Mouse (Mus musculus): ENCODE measurements around the gene Abhd6. TPM values are rescaled to one million over a fixed set of nuclear protein-coding genes. Genes with fewer than 3 reads are reported as not detected.

Abhd6 gene
- total RNA-seq, 1 experiment from 2014 or later: 45.9 TPM

DNA sequence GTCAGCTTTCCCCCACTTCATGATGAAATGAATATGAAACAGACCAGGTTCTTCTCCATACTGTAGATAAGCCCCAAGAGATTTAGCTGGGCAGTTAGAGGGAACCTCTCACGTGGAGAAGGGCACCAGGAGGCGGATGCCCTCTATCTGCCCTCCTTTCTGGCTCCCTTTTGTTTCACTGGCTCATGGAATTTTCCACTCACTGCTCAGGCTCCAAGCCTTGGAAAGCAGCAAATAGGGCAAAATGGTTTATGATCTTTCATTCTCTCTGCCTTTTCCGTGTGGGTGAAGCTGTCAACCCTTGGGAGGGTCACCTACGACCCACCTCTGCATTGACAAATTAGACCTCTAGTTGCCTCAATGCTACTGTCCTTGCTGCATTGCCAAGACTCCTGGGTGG is 27.8 kb downstream of the Abhd6 start:
- peak; percentile 54 for DNase-seq

DNA sequence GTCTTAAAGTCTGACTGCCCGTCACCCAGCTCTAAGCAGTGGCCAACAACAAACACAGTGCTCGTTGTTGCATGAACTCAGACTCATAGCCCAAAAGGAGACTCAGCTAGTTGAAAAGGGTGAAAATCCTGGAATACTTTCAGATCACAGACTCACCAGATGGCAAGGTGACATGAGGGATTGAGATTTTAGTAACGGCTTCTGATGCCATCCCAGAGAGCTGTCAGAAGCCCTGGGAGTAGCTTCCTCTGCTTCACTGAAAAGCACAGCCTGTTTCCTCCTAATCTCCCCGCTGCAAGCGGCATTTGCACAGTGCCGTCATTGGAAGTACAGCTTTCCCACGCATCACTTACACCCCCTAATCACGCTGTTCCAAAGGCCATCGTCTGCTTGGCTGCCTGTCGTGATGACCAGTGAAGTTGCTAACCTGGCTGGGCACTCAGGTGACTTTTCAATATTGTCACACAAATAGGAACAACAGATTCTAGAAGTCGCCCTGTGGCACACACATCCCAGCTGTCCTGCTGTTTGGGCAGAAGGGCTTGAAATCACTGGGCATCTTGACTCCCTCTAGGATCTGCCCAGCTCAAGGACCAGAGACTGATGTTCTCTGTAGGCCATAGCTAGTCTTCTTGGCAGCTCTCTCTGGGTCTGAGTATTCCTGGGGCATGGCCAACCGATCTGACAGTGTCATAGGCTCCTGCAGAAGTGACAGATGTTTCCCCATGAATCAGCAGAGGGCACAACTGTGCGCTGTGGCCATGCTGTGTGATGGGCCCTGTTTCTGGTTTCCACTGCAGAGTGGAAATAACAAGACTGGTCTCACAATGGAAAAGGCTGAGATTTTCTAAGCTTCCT is 29.6 kb downstream of the Abhd6 start:
- DNase-seq: peak; percentile 80

DNA sequence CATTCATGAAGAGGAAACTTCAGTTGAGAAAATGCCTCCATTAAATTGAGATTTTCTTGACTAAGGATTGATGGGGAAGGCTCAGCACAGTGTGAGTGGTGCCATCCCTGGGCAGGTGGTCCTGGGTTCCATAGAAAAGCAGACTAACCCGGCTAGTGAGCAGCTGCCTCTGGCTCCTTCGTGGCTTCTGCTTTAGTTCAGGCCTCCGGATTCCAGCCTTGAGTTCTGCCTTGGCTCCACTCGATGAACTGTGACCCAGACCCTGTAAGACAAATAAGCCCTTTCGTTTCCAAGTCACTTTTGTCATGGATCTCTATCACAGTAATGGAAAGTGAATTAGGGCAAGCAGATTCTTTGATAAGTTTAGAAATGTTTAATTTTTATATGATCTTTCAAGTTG is 31.9 kb downstream of the Abhd6 start:
- no peak for DNase-seq

DNA sequence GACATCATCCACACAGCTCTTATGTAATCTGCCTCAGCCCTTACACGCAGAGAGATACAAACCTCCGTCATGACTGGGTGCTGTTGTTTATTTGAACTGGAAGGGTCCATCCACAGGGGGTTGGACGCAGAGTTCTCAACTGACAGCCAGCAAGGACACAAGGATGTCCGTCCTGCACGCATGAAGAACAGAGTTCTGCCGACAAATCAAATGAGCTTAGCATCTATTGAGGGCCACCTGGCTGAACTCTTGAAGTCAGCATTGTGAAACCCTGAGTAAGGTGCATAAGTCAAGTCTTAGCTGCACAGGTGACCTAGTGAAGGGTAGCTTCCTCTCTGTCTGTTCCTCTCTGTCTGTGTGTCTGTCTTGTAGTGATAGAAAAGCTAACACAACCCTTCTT is 33.2 kb downstream of the Abhd6 start:
- no peak for DNase-seq

DNA sequence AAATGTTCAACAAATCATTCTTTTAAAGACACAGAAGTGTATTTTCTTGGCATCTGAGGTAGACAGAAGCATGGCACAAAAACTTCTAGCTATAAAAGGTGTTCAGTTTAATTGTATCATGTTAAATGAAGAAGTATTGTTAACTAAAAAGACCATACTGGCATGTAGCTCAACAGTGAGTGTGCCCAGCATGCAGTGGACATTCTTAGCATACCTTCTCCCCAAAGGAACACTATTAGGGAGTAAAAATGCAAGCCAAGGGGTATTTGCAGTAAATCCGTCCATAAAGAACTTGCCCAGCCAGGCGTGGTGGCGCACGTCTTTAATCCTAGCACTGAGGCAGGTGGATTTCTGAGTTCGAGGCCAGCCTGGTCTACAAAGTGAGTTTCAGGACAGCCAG is 33.7 kb downstream of the Abhd6 start:
- DNase-seq: no peak

DNA sequence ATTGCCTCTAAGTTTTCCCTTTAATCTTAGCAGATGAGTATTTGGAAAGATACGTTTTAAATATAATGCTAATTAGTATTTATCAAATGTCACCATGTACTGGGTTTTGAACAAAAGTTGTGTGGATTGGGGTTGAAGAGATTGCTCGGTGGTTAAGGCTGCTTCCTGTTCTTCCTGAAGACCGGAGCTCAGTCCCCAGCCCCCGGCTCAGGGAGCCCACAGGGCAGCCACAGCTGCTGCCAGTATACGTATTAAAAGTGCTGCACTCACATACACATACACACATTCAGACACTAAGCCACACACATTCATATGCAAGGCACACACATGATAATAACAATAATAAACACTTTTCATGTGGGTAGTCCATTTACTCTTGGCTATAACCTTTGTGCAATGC is 35.4 kb downstream of the Abhd6 start:
- no peak for DNase-seq

DNA sequence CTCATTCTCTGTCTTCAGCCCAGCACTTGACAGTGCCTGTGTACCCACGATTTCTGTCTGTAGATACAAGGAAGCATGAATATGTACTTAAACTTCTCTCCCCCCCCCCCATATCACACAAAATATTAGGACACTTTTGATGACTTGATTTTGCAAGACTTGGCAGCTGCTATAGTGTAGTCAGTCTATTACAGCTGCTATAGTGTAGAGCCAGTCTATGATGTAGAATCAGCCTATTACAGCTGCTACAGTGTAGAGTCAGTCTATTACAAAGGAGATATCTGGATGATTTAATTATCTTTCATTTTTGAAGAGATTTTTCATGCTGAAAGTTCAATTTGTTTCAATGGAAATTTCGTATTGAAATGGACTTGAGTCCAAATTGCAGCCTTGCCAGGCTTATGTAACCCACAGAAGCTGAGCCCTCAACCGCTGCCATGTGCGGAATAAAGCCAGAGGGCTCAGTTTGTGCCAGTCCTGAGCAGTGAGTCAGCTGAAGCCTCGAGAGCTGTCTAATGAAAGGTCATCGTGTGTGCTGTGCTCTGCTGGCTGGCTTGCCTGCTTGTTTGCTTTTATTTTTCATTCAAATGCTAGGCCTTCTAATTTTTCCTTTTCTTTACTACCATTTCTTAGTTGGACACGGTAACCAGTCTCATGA is 36.2 kb downstream of the Abhd6 start:
- peak; percentile 89 for DNase-seq

DNA sequence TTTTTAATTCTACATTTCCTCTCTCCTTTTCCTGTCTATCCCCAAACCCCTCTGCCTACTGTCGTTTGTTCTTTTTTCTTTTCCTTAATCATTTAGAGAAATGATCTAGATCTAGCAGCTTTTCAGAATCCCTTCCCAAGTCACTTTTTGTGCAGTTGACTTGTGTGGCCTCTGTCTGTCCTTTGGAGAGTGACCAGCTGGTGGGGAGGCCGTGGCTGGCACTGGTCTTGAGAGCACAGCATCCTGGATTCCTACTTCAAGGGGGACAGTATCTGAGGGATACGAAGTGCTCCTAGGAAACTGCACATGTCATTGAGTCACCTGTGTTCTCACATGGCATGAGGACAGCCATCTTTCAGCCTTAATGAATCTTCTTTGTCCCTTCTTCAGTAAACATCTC is 37.5 kb downstream of the Abhd6 start:
- DNase-seq: no peak

DNA sequence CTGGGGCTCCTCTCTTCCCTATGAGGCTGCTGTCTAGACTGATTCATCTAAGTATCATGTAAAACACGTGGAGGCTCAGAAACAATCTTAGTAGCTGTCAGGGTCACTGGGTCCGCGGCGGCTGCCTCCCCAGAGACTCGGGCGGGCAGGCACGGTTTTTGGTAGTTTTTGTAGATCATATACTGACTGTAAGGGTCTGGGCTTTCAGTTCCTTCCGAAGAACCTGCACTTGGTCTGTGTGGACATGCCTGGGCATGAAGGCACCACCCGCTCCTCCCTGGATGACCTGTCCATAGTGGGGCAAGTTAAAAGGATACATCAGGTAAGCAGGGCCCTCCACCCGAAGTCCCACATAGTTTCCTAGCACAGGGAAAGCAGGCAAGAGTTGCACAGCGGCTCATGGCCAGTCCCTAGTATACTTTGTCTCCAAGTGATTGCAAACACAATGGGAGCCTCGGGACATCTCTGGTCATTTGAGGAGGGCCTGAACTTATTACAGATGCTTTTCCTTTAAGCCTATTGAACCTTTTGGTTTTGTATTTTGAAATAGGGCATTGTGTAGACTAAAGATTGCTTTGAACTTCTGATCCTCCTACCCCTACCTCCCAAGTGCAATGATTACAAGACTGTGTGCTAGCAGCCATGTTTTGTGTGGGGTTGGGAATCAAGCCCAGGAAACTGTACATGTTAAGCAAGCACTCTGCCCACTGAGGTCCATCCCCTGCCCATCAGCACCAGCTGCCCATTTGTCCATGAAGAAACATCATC is 38.4 kb downstream of the Abhd6 start:
- no peak for DNase-seq

DNA sequence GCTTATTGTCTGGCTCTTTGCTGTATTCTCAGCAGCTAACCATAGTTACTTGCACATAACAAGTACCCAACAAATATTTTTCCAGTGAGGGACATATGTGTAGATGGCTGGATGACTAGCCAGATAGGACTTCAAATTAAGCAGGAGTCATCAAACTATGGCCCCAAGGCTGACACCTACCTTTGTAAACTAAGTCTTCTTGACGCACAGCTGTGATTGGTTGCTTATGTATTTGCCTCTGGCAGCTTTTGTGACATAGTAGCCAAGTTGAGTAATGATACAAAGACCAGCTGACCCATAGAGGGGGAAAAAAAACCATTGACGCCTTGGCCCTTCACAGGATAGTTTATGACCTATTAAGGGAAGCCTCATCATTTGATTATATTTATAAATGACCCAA is 39.4 kb downstream of the Abhd6 start:
- DNase-seq: no peak

DNA sequence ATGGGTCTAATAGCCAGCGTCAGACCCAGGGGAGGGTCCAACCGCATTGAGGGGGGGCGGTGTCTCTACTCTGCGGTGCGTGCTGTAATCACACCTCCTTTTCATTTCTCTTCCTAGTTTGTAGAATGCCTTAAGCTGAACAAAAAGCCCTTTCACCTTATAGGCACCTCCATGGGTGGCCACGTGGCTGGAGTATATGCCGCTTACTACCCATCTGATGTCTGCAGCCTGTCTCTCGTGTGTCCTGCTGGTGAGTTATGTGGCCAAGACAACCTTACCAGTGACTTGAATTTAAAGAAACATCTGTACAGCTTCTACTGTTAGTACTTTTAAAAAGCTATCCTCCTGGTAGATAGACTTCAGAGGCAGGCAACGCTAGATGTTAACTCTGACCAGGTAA is 39.9 kb downstream of the Abhd6 start:
- DNase-seq: no peak

DNA sequence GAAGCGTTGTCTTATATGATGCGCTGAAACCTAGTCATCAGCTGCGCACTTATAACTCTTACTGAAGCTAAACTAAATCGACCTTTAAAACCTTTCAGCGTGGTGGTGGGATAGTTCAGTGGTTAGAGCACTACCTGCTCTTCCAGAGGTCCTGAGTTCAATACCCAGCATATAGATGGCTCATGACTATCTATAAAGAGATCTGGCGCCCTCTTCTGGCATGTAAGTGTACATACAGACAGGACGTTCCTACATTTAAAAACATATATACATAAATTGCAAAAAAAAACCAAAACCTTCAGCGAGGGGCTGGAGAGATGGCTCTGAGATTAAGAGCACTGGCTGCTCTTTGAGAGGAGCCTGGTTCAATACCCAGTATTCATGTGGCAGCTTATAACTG is 41.6 kb downstream of the Abhd6 start:
- DNase-seq: peak; percentile 64

DNA sequence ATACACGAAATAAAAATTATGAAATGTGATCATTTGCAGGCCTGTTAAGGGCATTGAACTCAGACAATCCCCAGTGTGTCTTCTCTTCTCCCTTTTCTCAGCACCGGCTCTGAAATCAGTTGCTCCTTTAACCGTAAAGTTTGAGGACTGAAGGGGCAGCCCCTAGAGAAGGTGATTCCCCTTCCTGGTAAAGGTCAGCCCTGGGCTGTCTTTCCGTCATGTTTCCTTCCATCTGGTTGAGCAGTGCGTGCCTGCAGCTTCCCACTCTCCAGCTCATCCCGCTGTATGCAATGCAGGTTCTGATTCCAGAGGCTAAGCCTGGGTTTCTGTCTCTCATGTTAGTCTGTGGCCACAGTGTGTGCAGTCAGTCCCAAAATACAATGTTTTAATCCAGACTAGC is 42.1 kb downstream of the Abhd6 start:
- DNase-seq: no peak

DNA sequence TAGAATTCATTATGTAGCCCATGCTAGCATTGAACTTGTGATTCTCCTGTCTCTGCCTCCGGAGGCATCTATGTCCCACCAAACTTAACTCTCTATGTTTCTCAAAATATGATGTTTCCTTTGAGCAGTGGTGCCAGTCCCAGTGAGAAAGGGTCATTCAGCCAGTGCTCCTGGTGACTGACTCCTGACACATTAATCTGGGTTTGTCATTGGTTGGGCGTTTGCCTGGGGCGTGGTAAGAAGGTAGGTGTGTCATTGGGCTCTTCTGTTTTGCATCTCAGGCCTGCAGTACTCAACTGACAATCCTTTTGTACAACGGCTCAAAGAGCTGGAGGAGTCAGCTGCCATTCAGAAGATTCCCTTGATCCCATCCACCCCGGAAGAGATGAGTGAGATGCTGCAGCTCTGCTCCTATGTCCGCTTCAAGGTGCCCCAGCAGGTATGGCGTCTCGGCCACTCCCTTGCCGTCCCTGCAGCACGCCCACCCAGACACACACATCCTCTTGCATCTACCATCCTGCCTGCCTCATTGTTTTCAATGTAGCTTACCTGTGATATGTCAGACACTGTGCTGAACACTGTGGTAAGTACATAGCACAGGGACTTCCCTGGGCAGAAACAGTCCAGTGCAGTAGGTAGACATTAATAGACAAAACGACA is 42.6 kb downstream of the Abhd6 start:
- no peak for DNase-seq

DNA sequence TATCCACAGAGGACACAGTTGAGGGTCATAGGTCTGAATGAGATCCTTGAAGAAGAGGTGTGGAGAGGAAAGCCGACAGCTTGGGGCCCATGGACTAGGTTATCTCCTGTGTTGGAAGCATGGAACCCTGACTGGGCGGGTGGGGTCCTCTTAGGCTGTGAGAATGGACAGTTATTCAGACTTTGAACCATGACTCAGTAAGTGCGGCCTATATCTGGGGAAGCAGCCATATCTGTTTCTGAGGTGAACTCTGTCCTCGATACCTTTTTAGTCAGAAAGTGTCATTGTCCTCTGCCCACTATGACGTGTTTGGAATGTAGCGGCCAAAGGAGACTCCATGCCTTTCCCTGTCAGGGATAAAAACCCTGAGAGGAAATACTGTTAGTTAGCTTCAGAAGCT is 44.1 kb downstream of the Abhd6 start:
- DNase-seq: no peak

DNA sequence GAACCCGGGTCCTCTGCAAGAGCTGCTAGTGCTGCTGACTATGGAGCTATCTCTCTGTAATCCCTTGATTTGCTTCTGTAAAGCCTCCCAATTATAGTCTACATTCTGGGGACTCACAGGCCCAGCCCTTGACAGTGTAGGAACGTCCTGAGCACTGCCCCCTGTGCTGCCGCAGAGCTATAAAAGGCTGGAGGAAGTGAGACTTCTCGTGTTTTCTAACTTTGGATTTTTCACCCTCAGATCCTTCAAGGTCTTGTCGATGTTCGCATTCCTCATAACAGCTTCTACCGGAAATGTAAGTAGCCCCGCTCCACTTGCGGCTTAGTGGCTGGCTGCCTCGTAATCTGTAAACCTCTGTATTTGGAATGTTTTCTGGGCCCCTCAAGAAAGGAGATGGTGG is 46.6 kb downstream of the Abhd6 start:
- no peak for DNase-seq

DNA sequence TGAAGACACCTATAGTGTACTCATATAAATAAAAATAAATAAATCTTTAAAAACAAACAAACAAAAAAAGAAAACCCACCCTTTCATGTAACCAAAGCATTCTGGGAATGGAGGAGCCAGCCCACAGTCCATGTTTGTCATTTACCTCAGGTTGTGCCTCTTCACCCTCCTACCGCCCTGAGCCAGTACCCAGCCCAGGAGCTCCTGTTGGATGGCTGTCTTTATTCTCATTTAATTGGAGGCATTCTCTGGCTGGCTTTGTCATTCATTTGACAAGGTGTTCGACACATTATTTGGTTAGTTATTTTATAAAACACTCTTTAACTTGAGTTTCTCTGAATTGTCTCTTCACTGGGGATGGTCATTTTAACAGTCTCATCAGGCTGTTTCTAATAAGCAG is 49.2 kb downstream of the Abhd6 start:
- DNase-seq: no peak

DNA sequence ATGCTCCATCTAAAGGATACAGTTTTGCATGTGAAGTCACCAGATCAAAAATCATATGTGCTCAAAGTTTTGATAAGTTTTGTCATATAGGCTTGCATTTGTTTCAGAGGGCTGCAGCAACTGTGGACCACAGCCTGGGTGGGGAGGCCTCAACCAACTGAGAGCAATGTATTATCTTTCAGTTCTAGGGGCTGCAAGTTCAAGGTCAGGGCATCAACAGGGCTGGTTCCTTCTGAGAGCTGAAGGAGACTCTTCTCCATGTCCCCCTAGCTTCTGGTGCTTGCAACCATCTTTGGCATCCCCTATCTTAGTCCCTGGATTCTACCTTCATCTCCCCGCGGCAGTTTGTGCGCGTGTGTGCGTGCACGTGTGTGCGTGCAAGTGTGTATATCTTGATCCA is 50.0 kb downstream of the Abhd6 start:
- no peak for DNase-seq

DNA sequence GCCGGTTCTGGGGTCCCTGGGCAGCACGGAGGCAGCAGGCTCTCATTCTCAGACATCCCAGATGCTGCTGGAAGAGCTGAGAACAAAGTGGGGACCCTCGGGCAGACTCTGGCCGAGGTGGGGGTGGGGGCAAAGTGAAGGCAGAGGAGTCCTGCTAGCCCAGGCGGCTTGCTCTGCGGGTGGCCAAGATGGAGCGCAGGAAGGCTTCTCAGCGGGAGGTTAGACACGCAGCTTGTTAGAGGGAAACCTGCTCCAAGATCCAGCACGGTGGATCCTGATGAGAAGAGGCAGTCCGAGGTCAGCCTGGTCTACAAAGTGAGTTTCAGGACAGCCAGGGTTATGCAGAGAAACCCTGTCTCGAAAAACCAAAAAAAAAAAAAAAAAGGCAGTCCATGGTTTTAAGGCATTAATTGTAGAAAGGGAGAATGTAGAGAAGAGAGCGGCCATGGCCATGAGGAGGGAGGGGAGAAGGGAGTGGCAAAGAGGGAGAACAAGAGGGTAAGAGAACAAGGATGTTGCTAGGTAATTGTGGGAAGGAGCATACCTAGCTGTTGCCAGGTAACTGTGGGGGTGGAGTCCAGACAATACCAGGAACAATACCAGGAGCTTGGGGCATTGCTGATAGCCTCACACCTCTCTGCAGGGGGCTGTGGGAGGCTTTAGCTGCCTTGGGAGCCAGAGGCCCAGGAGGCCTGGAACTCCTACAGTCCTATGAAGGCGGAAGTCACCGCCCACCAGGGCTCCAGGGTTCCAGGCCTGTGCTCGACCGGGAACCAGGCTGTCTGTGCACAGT is 51.8 kb downstream of the Abhd6 start:
- DNase-seq: no peak

DNA sequence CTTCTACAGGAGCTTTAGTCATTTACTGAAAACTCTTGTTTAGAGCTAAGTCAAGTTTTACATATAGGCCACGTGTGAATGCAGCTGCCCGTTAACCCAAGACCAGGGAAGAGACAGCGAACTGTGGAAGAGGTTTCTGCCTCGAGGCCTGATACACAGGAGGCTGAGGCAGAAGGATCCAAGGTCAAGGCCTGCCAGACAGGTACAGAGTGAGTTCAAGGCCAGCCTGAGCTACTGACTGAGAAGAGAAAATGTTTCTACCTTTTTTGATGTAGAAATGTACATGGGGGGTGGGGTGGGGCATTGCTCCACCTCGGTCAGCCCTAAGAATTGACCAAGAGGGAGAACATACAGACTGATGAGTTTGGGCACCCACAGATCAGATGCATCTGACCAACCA is 53.4 kb downstream of the Abhd6 start:
- DNase-seq: no peak

DNA sequence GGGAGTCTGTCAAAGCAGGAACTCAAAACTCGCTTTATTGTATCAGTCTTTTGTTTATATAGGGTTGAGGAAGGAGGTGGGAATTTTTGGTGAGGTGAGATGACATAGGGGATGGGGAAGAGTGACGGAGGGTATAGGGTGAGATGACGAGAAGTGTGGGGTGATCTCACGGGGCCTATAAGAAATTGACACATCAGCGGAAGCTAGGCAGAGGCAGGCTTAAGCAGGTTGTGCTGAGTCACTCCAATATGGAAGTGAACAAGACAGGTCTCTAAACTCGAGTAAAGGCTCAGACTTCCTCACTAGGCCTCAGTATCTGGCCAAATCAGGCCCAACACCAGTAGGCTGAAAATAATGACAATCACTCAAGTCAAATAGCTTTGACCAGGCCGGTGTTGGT is 57.2 kb downstream of the Abhd6 start:
- no peak for DNase-seq

DNA sequence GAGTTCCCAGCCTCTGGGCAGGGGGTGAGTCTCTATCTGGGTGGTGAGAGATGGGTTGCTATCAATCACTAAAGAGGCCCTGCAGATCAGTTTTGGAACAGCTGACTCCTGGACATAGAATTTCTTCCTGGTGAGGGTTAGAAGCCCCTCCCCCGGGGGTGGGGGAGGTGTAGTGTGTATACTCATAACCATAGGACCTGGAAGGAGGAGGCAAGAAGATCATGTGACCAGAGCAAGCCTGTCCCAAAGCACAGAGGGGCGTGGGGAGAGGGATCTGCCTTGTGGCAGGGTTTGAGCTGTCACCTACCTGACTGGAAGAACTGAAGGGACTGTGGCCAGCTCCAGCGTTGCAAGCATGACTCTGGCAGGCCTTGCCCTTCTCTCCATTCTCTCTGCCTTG is 59.4 kb downstream of the Abhd6 start:
- no peak for DNase-seq
